Mouse (Mus musculus) mouse embryonic stem cell (cell line): ENCODE data around the gene 1700025C18Rik.

Experiments
- in situ Hi-C, 2 experiments: fragments of 300-500 bp; cut with MboI; formaldehyde crosslinking; loops; 1 replicate in 1 of 2; 3 replicates in 1 of 2; pipeline ENCODE4 v1.14.3; 2019 to 2020; ENCODE audit warnings: low sequenced_read_pairs in 2 of 2, low pct_unique_long_range_greater_than_20kb in 1 of 2, mixed read lengths in 1 of 2; ENCODE audit not compliant: unreplicated experiment in 1 of 2

1700025C18Rik gene

DNA sequence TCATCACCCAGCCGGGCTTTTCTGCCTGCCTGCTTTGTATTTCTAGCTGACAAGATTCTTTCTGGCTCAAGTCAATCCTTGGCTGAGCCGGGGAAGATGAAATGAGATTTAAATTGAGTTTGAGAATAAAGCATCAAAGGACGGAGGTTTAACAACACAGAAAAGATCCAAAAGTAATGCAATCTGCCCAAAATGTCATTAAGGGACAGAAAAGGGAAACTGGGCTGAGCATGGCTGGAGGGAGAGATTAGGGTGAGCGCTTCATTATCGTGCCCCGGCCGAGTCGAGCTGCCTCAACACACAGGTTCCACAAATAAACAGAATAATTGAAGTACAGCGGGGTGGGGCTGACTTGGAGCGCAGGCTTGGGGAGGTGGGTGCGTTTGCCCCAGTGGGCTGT is 39.0 kb downstream of the 1700025C18Rik start:
- in situ Hi-C loops = no loop called here

DNA sequence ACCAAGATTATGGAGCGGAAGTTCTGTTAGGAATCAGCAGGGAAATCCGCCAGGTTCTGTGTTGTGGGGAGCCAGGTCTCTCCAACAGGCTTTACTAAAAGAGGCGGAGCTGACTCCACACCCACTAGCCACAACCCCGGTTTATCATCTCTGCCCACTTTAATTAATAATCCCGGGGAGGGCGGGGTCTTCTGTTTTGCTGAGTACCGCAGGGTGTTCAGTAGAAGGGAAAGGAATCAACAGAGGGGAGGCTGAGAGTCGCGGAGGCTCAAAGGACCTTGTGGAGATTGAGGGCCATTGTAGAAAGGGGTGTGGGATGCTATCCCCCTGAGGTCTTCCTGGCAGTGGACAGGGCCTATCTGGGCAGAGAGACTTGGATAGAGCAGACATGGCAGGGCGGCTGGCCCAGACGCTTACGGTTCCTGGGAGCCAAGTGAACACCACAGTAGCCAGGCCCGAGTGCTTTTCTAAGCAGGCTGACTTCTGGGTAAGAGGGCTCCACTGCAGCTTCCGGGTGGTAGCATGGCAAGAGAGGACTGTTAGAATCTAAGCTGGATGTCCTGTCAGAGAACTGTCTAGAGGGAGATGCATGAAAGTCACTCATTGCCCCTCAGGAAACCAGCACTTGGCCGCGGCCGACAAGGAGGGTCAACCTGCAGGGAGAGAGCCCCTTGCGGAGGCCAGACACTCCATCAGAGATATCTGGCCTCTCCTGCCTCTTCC is 39.6 kb downstream of the 1700025C18Rik start:
- in situ Hi-C loops = no loop called here

DNA sequence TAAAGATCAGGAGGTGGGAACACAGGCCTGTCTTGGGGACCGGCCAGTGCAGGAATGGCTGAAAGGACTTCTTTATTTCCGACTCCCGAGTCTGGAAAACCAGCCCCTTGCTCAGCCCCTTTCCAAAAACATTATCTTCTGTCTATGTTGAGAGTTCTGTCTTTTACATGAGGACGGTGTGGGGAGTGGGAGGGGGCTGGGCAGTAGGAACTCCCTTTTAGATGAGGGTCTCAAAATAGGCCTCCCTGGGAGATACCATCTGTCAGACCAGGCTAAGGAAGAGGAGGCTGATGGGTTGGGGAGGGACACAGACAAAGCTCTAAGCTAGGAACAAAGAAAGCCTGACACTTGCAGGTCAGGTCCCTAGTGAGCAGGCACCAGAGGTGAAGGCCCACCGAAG is 41.5 kb downstream of the 1700025C18Rik start:
- in situ Hi-C loops = no loop called here

DNA sequence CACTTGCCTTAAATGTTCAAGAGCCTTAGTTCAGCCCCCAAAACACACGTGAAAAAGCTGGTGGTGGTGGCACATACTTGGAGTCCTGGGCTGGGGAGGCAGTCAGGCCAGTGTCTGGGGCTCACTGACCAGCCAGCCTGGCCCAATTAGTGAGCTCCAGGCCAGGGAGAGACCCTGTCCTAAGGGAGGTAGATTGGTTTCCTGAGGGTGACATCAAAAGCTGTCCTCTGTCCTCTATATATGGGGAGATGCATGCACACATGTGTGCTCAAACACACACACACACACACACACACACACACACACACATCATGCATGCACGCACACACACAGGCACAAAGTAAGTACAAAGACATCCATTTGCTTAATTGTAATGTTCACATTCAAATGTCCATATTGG is 46.8 kb downstream of the 1700025C18Rik start:
- in situ Hi-C loops = no loop called here

DNA sequence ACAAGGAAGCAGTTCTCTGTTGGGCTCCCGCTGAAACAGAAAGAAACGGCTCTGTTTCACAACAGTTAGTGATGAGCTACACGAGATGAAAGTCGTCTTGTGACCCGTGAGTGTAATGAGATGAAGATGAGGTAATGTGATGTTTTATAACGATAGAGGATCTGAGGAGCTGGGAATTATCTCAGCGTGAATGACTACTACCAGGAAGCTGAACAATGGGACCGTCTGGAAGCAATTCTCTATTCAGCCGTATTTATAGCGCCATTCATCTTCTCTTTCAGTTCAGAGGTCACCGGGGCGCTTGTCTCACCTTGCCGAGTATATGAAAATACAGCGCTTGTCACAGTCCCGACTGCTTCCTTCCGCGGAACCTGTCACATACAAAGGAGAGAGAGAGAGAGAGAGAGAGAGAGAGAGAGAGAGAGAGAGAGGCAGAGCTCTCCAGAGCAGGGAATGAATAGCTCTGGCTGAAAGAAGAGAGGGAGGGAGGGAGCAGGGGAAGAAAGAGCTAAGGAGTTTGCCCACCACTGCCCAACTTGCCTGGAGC is 47.4 kb downstream of the 1700025C18Rik start:
- in situ Hi-C loops = no loop called here

DNA sequence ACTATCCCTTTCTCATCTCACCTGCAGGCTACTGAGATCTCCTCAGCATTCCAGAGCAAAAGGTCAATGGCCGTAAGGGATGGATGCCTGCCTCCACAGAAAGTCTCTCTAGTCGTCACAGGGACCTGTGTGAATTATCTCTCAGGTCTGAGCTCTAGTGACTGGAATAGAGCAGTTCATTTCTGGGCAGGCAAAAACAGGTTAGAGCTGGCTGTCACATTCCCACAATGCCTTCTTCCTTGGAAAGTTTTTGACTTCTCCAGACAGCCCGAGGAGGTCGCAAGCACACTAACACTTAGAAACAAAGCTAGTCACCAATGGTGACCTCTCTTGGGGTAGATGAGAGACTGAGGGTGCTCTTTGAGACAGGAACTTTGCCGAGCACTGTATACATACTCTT is 48.4 kb downstream of the 1700025C18Rik start:
- in situ Hi-C loops = no loop called here

DNA sequence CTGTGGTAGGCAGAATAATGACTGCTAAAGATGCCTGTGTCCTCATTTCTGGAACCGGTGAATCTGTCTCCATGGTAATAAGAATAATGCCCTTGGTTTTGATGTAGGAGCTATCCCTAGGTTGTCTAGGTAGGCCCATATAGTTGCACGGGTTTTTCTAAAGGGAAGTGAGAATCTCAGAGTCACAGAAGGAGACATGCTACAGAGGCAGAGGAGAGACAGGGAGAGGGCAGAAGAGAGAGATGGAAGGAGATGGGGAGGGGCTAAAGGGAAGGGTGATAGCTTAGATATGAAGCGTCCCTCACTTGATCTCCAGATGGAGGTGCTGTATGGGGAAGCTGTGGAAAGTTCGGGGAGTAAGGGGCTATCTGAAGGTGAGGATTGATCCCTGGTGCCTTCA is 53.1 kb downstream of the 1700025C18Rik start:
- in situ Hi-C loops = no loop called here

DNA sequence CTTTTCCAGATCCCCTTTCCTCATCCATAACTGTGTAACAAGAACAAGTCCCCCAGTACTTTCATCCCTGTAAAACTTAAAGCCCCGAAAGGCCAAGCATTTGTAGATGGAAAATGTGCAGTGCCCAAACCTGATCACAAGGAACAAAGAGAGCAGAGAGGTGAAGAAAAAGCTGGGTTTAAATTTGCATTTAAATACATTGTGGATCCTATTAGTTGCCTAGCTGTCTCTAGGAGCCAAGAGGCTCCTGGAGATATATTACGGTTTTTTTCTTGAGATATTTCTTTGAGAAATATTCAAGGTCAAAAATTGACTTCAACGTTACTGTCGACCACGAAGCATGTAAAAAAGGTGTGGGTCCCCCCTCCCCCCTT is 55.5 kb downstream of the 1700025C18Rik start:
- in situ Hi-C loops = no loop called here

DNA sequence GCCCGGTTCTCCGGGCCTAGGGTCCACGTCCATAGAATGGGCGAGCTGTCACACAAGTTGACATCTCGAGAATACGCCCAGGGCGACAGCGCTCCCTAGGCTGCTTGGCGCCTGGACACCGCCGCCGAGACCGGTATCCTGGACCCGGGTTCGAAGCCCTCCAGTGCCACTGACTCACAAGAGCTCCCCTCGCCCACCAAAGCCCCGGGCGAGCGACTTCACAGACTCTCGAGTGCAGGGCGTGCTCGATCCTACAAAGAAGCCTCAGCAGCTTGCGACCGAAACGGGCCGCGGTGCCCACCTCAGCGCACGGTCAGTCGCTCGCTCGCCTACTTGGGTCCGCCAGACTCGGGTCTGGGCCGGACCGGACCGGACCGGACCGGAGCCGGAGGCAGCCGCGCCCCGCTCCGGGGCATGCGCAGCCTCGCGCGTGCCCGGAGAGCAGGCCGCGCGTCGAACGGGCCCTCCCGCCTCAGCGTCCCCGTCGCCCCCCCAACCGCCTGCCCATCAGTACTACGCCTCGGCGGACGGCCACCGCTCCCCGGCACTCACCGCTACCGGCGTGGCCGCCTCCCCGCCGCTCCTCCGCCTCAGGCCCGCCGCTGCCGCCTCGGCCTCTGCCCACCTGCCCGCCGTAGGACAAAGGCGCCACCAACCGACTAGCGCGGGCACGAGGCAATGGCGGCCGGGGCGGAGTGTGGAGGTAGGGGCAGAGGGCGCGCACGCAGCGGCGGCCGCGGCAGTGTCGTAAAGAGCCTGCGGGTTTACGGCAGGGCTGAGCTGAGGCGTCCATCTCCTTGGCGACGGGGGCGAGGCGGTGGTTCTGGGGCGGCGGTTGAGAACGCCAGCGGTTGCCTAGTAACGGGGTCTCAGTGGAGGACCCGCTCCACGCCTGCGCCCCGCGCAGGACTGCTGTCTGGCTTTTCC is 56.2 kb downstream of the 1700025C18Rik start, which contains the start of gene Ncoa5:
Ncoa5 (minus strand) TSS at position 737 of the 927 bp plus-strand sequence.
- in situ Hi-C loops = no loop called here

DNA sequence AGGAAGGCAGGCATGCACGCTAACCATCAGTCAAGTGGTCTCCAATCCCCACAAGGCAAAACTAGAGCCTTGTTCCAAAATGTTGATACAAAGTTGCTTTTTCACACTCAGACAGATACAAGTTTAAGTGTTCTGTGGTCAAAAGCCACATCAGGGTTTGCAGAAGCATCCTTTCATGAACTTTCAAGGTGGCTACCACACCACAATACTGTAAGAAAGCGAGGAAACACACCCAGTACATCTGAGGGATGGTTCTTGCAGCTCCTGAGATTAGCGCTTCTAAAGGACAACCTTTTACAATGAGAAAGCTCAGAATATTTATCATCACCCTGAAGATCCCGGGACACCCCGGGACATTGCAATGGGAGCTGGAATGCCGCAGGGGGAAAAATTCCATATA is 57.2 kb downstream of the 1700025C18Rik start:
- in situ Hi-C loops = no loop called here

DNA sequence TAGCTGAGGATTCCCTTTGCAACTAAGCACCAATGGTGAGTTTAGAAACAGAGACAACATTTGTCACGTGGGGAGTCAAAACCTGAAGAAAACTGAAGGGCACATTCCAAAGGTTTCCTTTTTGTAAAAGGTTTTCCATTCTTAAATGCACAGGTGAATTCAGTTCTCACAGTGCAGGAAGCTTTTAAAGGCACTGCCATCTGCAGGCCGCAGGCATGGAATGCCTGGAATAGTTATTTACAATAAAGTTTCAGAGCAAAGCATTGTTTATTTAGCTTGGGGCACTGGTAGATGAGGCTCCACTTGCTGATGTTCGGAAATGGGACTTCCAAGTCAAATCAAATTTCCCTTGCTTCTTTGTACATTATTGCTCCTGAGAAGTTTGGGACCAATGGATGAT is 58.0 kb downstream of the 1700025C18Rik start:
- in situ Hi-C loops = no loop called here
